Mouse (Mus musculus): ENCODE measurements around the gene Ttc9b.

GRCm38 (mm10) chr7:27650949-27651348 is 2.8 kb upstream of the Ttc9b start:
- TF ChIP-seq CTCF (IDR thresholded peaks at IDR 0.05; ENCODE audit: low read depth, low read length) = peak; percentile 65
- no peak for TF ChIP-seq POLR2A (IDR thresholded peaks at IDR 0.05; ENCODE audit: insufficient read depth, low read length)
